Mouse (Mus musculus) lung, postnatal 25 days (tissue): ENCODE data around the gene Clip4.

Source experiments
- DNase-seq: peaks from one replicate; pipeline ENCODE4 v3.0.0; 2022; ENCODE audit warnings: low spot score

Clip4 gene

GRCm38 (mm10) chr17:71872976-71873375 is 104.7 kb downstream of the Clip4 start:
- no peak for DNase-seq

GRCm38 (mm10) chr17:71874077-71874476 is 105.8 kb downstream of the Clip4 start:
- DNase-seq: peak; percentile 57

GRCm38 (mm10) chr17:71874795-71875194 is 106.5 kb downstream of the Clip4 start:
- DNase-seq: no peak

- no peak for DNase-seq
Measured at GRCm38 (mm10) chr17:71875492-71875891, 107.2 kb downstream of the Clip4 start.

- no peak for DNase-seq
Measured at GRCm38 (mm10) chr17:71881369-71881768, 113.1 kb downstream of the Clip4 start.

GRCm38 (mm10) chr17:71909107-71909506 is 140.8 kb downstream of the Clip4 start:
- peak; percentile 13 for DNase-seq

GRCm38 (mm10) chr17:71913188-71913587 is 144.9 kb downstream of the Clip4 start:
- DNase-seq: no peak
